In genomic region chr8:110859651-110860501, GRCm38 (mm10) we compare ENCODE assay signal across 10 mouse cellular contexts. TPM values are rescaled to one million over a fixed set of nuclear protein-coding genes. Genes with fewer than 3 reads are reported as not detected.
A peak's percentile ranks its signal among the peaks of the same experiment; 100 is the strongest.
DNase-seq lines count a peak whose midpoint lies in the region; ATAC-seq and TF ChIP-seq lines count a peak whose summit lies in the region.
"Had no signal": no experiment of that assay in that cellular context is flagged by ENCODE, and none has a peak within 500 bp of the region (broad histone marks: within the 10 kb centered on the region; RNA-seq: fewer than 3 reads in every experiment).

No protein-coding gene starts in this region.

- TF ChIP-seq CTCF in lung, embryonic 14.5 days (IDR thresholded peaks at IDR 0.05; ENCODE audit: low read depth) = peak; percentile 45

- H3K4me3 ChIP-seq in lung, embryonic 14.5 days (ENCODE audit: low read depth, low read length) = no peak overlapping the region
- H3K4me3 ChIP-seq: neural tube, embryonic 12.5 days had no signal

- no peak for ATAC-seq in lung, embryonic 14.5 days (ENCODE audit: insufficient read depth)

- no peaks in the 10 kb centered on the region for H3K4me1 ChIP-seq in lung, embryonic 14.5 days (ENCODE audit: insufficient read depth)
- H3K4me1 ChIP-seq: neural tube, embryonic 12.5 days had no signal

- H3K9ac ChIP-seq in lung, embryonic 14.5 days = no peak overlapping the region
- H3K9ac ChIP-seq: neural tube, embryonic 12.5 days had no signal

- no peak overlapping the region for H3K27ac ChIP-seq in lung, embryonic 14.5 days (ENCODE audit: low read depth)
- H3K27ac ChIP-seq: neural tube, embryonic 12.5 days had no signal

- DNase-seq in cerebellum, adult 18-20 months = peak; percentile 40 to 56
- no peak for DNase-seq in cerebellum, adult 8-10 months
- peak; percentile 64 for DNase-seq in lung, embryonic 14.5 days
- DNase-seq in lung, adult 18-20 months = no peak
- DNase-seq in c-Kit-positive CD71-positive TER-119-positive erythroid progenitor cells, embryonic 14.5 days (ENCODE audit: low spot score) = peak; percentile 37
- DNase-seq in naive thymus-derived CD4-positive, alpha-beta T cell, adult 2 months (ENCODE audit: low read depth) = peak; percentile 76
- no peak for DNase-seq in adrenal gland, adult 8-10 months
- no peak for DNase-seq in right cerebral cortex, postnatal 36 days (ENCODE audit: low spot score in 2 of 2)

- H3K36me3 ChIP-seq in lung, embryonic 14.5 days (ENCODE audit: insufficient read depth) = peaks cover 89% of the 10 kb centered on the region

- no peaks in the 10 kb centered on the region for H3K9me3 ChIP-seq in lung, embryonic 14.5 days (ENCODE audit: low read depth, low read length)
- H3K9me3 ChIP-seq: neural tube, embryonic 12.5 days had no signal

- H3K4me2 ChIP-seq in lung, embryonic 14.5 days = no peak overlapping the region
- H3K4me2 ChIP-seq: heart, embryonic 11.5 days; neural tube, embryonic 12.5 days had no signal

- WGBS in lung, embryonic 14.5 days = 78% methylated on average over 7 of the region's 7 CpGs

- no peaks in the 10 kb centered on the region for H3K27me3 ChIP-seq in lung, embryonic 14.5 days (ENCODE audit: insufficient read depth, low read length)
- H3K27me3 ChIP-seq: neural tube, embryonic 12.5 days had no signal

RNA-seq across cellular contexts. Expression of gene Sf3b3, which starts 13.3 kb away (rescaled TPM):
- 168 and 174 TPM in 2 replicates for polyA plus RNA-seq in lung, embryonic 14.5 days (2014; fragmentation: Nextera tagmentation; extraction: Ambion mirVana)
- total RNA-seq in adrenal gland, adult 8-10 months (2022) = 10 to 100 TPM; 68.4 to 87.8 (median 77.1) TPM

RNA-seq across cellular contexts. Expression of gene Cog4, which starts 13.5 kb away (rescaled TPM):
- polyA plus RNA-seq in lung, embryonic 14.5 days (2014; fragmentation: Nextera tagmentation; extraction: Ambion mirVana) = 70.9 and 71.0 TPM in 2 replicates
- total RNA-seq in adrenal gland, adult 8-10 months (2022) = 100 to 1,000 TPM in 1 of 4 experiments, 10 to 100 TPM in 3; 76.3 to 100 (median 88.2) TPM

RNA-seq across cellular contexts. Expression of gene Fuk, which starts 42.4 kb away (rescaled TPM):
- 9.0 and 11.5 TPM in 2 replicates for polyA plus RNA-seq in lung, embryonic 14.5 days (2014; fragmentation: Nextera tagmentation; extraction: Ambion mirVana)
- total RNA-seq in adrenal gland, adult 8-10 months (2022) = 10 to 100 TPM; 11.1 to 19.0 (median 15.8) TPM

RNA-seq across cellular contexts. Expression of gene Il34, which starts 54.2 kb away (rescaled TPM):
- polyA plus RNA-seq in lung, embryonic 14.5 days (2014; fragmentation: Nextera tagmentation; extraction: Ambion mirVana) = 1.6 and 2.4 TPM in 2 replicates
- total RNA-seq in adrenal gland, adult 8-10 months (2022) = 100 to 1,000 TPM in 1 of 4 experiments, 10 to 100 TPM in 3; 51.6 to 101 (median 76.5) TPM

RNA-seq across cellular contexts. Expression of gene St3gal2, which starts 59.8 kb away (rescaled TPM):
- 11.3 and 13.0 TPM in 2 replicates for polyA plus RNA-seq in lung, embryonic 14.5 days (2014; fragmentation: Nextera tagmentation; extraction: Ambion mirVana)
- total RNA-seq in adrenal gland, adult 8-10 months (2022) = 10 to 100 TPM; 19.1 to 41.1 (median 27.7) TPM

Comparison
In these comparisons a context has a peak if more than half of its experiments do, and no peak if none do; other contexts are left out.
1. DNase-seq: peak in cerebellum, adult 18-20 months (2 of 2), lung, embryonic 14.5 days (single experiment), c-Kit-positive CD71-positive TER-119-positive erythroid progenitor cells, embryonic 14.5 days (single experiment) and naive thymus-derived CD4-positive, alpha-beta T cell, adult 2 months (single experiment); none in cerebellum, adult 8-10 months (single experiment), lung, adult 18-20 months (0 of 2), adrenal gland, adult 8-10 months (single experiment) and right cerebral cortex, postnatal 36 days (0 of 2).